Mouse (Mus musculus): ENCODE data around the gene Cyp26b1. TPM values are rescaled to one million over a fixed set of nuclear protein-coding genes. Genes with fewer than 3 reads are reported as not detected.
"Not testable (repeated sequence)": the region's sequence is repeated elsewhere in the genome, so short reads cannot be mapped to it uniquely, and the experiment has no call there.

The Cyp26b1 gene
- polyA plus RNA-seq, 1 experiment from 2014 or later = 55.3 TPM

- Histone ChIP-seq H3K4me3 (no peak overlapping the region), H3K27me3 (no peaks in the 10 kb centered on the region), H3K36me3 (no peaks in the 10 kb centered on the region), H3K4me1 (no peaks in the 10 kb centered on the region), H3K27ac (no peak overlapping the region), H3K4me2 (replicated peaks) (no peak overlapping the region), H3K9me3 (replicated peaks) (no peaks in the 10 kb centered on the region), H3K9ac (no peak overlapping the region)
- ATAC-seq (ENCODE audit: low FRiP score) = no peak
- WGBS = 31% methylated on average over 1 of the region's 1 CpGs
Observed at GRCm38 (mm10) chr6:84601136-84601889, 7.6 kb upstream of the Cyp26b1 start.

DNA sequence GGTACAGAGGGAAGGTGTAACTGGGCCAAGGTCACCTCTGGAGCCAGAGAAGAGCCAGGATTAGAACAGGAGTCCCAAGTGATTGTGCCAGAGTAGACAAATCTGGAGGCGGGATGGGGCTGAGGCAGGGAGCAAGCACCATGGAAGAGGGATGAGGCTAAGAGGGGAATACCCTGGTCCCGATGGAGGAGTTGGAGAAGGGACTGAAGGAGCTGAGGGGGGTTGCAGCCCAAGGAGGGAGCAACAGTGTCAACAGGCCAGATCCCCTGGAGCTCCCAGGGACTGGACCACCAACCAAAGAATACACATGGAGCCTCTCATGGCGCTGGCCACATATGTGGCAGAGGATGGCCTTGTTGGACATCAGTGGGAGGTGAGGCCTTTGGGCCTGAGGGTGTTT is 5.6 kb upstream of the Cyp26b1 start:
- H3K4me1 ChIP-seq; ATAC-seq (ENCODE audit: low FRiP score): not testable (repeated sequence)

DNA sequence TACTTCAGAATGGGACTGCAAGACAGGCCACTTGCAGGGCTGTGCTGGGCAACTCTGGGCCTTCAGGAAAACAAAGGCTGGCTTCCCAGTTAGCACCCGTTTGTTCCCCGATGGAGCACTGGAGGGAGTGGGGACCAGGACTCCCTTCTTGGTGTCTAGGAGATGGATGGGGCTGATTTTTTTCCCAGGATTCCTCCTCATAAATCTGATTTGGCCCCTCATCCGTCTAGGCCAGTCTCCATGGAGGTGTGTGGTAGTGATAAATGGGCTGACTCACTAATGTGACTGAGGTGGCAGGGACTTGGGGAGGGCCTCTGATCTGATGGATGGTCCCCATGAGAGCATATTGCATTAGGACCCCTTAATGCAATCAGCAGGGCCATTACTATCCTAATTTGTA is 5.0 kb upstream of the Cyp26b1 start:
- Histone ChIP-seq H3K36me3 (no peaks in the 10 kb centered on the region), H3K4me1 (peaks cover 8% of the 10 kb centered on the region; the same call in 1 of the 2 replicates), H3K9ac (no peak overlapping the region), H3K4me2 (replicated peaks) (no peak overlapping the region), H3K4me3 (no peak overlapping the region), H3K27ac (no peak overlapping the region), H3K27me3 (no peaks in the 10 kb centered on the region), H3K9me3 (replicated peaks) (no peaks in the 10 kb centered on the region)
- 64% methylated on average over 3 of the region's 3 CpGs for WGBS
- ATAC-seq (ENCODE audit: low FRiP score) = 0 out of 2 replicates have a peak, but pooled peaks have one; percentile 61

More for the DNA sequence above, 5.6 kb upstream of the Cyp26b1 start:
- H3K4me3 ChIP-seq; H3K9ac ChIP-seq; H3K27me3 ChIP-seq; H3K9me3 ChIP-seq (replicated peaks); H3K36me3 ChIP-seq; H3K27ac ChIP-seq; H3K4me2 ChIP-seq (replicated peaks): not testable (repeated sequence)
- WGBS = 87% methylated on average over 3 of the region's 3 CpGs

DNA sequence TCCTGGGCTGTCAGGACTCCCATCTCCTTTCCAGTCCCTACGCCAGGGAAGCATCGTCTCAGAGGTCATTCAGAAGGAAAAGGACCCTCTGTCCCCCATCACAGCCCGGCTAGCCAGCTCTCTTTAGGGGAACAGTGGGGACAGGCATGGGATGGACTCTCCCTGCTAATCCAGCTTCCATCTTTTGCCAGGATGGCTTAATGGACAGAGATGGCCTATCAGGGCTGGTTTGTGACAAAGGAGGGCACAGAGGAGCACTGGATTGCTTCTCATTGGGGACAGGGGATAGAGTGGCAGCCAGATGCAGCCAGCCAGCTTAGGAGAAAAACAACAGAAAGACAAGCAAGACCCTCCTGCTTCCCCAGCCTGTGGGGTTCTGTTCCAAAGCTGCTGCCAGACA is 918 bp upstream of the Cyp26b1 start:
- Histone ChIP-seq H3K27me3 (peaks cover 21% of the 10 kb centered on the region), H3K4me1 (peaks cover 21% of the 10 kb centered on the region), H3K36me3 (no peaks in the 10 kb centered on the region), H3K9me3 (replicated peaks) (no peaks in the 10 kb centered on the region), H3K27ac (peak overlapping the region; percentile 70), H3K4me3 (no peak overlapping the region; the same call in 1 of the 2 replicates), H3K9ac (0 out of 2 replicates have a peak overlapping the region, but pooled peaks have one; percentile 13), H3K4me2 (replicated peaks) (peak overlapping the region; percentile 44)
- 31% methylated on average over 3 of the region's 3 CpGs for WGBS
- peak; percentile 41 for ATAC-seq (ENCODE audit: low FRiP score)

DNA sequence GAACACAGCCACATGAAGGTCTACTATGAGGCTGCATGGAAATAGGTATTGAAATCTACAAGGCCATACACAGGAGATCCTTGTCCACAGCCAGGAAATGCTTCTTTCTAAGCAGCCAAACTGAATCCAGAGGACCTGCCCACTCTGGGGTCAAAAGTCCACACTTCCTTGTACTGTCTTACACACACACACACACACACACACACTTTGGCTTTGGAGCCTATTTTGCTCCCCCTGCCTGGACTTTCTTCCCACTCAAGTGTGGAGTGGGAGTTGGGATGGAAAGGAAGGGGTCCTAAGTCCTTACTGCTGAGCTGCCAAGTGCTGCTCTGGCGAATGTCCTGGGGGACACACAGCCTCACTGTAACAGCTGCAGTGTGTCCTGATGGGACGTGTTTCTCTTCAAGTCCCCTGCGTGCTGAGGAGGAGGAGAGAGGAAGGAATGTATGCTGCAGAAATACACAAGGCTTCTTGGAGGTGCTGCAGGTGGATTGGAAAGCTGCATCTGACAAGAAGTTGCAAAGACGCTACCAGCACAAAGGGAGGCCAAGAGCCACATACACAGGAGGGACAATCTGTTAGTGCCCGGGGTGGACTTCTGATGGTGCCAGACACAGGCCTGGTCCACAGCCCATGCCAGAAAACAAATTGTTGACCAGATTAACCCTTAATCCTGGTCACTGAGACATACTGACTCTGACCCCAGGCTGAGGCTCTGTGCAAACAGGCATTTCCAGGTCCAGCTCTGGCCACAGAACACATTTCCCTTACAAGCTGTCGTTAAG is 2.6 kb downstream of the Cyp26b1 start:
- Histone ChIP-seq H3K27me3 (peaks cover 55% of the 10 kb centered on the region), H3K9me3 (replicated peaks) (no peaks in the 10 kb centered on the region), H3K36me3 (no peaks in the 10 kb centered on the region), H3K4me2 (replicated peaks) (peak overlapping the region; percentile 44), H3K4me3 (peak overlapping the region; percentile 33), H3K9ac (peak overlapping the region; percentile 61), H3K4me1 (peaks cover 53% of the 10 kb centered on the region), H3K27ac (peak overlapping the region; percentile 57)
- no peak for ATAC-seq (ENCODE audit: low FRiP score)
- 54% methylated on average over 6 of the region's 6 CpGs for WGBS

DNA sequence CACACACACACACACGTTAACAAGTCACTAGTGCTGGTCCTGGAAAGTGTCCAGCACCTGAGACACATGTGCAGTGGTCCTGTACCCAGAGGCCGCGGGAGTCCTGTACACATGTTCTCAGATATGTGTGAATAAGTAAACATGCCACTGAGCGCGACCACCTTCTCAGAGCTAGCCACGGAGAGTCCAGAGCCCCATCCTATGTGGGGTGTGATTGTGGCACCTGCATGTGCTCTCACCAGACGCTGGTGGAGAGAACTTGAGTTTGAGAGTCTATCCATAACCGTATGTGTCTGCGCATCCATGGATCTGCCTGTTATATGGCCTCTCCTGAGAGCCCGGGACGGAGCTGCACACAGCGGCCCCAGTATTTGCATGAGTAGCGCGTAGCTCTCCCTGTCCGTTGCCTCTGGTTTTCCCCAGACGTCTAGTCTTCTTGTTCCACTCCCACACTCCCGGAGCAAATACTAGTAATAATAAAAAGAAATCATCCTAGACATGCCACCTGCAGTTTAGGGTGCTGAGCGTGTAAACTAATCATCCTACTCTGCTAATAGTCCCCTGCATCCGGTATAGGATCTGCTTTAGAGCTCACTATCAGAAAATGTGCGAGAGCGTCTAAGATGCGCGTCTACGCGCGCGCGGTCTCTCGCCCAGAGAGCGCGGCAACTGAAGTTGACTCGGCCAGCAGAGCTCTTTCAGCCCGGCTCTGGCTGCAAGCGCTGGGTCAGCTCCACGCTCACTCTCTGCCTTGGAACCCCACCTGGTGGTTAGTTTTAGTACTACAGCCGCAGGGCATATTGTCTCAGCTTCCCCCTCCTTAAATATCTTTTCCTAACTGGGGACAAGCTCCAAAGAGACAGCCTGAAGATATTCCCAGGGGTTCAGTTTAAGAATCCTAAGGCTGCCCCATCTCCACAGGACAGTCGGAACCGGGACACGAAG is 3.7 kb downstream of the Cyp26b1 start:
- peak overlapping the region; percentile 79 for H3K9ac ChIP-seq

DNA sequence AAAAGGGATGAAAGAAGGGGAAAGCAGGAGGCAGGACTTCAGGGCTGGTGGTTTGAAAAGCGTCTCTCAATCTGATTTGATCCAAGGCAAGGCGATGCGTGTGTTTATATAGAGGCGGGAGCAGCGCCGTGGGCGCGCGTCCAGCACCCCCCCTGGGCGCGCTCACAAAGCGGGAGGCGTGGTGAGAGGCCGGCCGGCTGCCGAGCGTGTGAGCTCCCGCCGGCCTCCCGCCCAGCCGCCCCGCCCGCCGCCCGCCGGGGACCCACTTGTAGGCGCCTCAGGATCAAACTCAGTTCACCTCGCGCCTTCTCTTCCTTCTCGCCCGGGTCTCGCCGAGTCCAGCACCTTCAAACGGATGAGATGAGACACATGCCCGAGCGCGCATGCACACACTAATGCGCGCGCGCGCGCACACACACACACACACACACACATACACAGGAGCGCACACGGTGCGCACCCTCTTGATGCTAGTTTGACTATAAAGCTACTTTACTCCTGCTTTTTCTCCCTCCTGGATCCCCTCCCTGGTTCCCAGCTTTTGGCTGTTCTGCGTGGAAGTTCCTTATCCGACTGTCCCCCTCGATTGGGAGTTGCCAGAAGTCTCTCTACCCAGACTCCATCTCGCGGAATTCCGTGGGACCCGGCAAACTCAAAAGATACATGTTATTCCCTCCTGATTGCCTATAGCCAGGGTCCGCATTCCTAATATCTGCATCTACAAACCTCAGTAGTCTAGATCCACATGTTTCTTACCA is 4.6 kb downstream of the Cyp26b1 start:
- ATAC-seq (ENCODE audit: low FRiP score) = peak; percentile 33; the same call in 1 of the 2 replicates
- Histone ChIP-seq H3K4me3 (peak overlapping the region; percentile 53), H3K9me3 (replicated peaks) (no peaks in the 10 kb centered on the region), H3K9ac (peak overlapping the region; percentile 79), H3K4me1 (peaks cover 69% of the 10 kb centered on the region), H3K4me2 (replicated peaks) (peak overlapping the region; percentile 85), H3K27me3 (peaks cover 71% of the 10 kb centered on the region), H3K36me3 (no peaks in the 10 kb centered on the region), H3K27ac (peak overlapping the region; percentile 79)
- WGBS = 2% methylated on average over 32 of the region's 54 CpGs

More for the DNA sequence above, 3.7 kb downstream of the Cyp26b1 start:
- H3K9me3 ChIP-seq (replicated peaks) = no peaks in the 10 kb centered on the region
- ATAC-seq (ENCODE audit: low FRiP score) = peak; percentile 40
- H3K4me3 ChIP-seq = peak overlapping the region; percentile 53
- no peaks in the 10 kb centered on the region for H3K36me3 ChIP-seq
- H3K4me1 ChIP-seq = peaks cover 65% of the 10 kb centered on the region
- 3% methylated on average over 39 of the region's 39 CpGs for WGBS
- peak overlapping the region; percentile 79 for H3K27ac ChIP-seq
- H3K27me3 ChIP-seq = peaks cover 62% of the 10 kb centered on the region
- peak overlapping the region; percentile 85 for H3K4me2 ChIP-seq (replicated peaks)

DNA sequence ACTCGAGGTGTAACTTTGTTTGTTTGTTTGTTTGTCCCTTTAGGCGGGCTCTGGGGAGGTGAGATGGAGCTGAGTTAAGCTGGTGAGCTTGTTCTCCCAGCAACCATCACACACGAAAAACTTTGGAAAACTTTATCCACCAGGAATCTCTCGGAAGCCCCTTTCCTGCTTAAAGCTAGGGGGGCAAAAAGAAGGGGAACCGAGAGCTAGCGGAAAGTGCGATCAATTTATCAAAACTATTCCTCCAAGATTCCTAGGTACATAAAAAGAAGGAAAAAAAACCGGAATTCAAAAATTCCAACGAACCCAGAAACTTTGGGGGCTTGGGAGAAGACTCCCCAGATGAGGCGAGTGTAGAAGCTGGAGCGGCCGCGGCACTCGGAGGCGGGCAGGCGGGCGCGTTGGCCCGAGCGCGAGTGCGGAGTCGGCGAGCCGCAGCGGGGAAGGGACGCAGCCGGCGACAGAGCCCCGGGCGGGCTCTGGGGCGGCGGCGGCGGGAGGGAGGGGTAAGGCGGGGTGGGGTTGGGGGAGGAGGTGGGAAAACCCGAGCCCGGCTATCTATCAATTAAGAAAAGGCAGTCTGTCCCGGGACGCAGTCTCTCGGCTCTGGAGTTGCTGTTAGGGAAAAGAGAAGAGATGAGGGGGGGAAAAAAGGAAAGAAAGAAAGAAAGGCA is 5.3 kb downstream of the Cyp26b1 start:
- Histone ChIP-seq H3K27ac (peak overlapping the region; percentile 79), H3K9me3 (replicated peaks) (no peaks in the 10 kb centered on the region), H3K36me3 (no peaks in the 10 kb centered on the region), H3K4me2 (replicated peaks) (peak overlapping the region; percentile 85), H3K4me1 (peaks cover 72% of the 10 kb centered on the region), H3K27me3 (peaks cover 78% of the 10 kb centered on the region), H3K4me3 (peak overlapping the region; percentile 53), H3K9ac (peak overlapping the region; percentile 79)
- under 1% methylated on average over 41 of the region's 41 CpGs for WGBS
- 0 out of 2 replicates have a peak, but pooled peaks have one; percentile 5 for ATAC-seq (ENCODE audit: low FRiP score)

GRCm38 (mm10) chr6:84587471-84588101 is 6.1 kb downstream of the Cyp26b1 start:
- peak overlapping the region; percentile 85 for H3K4me2 ChIP-seq (replicated peaks)
- peaks cover 80% of the 10 kb centered on the region for H3K4me1 ChIP-seq
- no peak for ATAC-seq (ENCODE audit: low FRiP score)
- peak overlapping the region; percentile 79 for H3K27ac ChIP-seq
- peak overlapping the region; percentile 79 for H3K9ac ChIP-seq
- peaks cover 86% of the 10 kb centered on the region for H3K27me3 ChIP-seq
- H3K4me3 ChIP-seq = peak overlapping the region; percentile 53
- no peaks in the 10 kb centered on the region for H3K36me3 ChIP-seq
- no peaks in the 10 kb centered on the region for H3K9me3 ChIP-seq (replicated peaks)
- under 1% methylated on average over 51 of the region's 51 CpGs for WGBS

GRCm38 (mm10) chr6:84586551-84587200 is 7.0 kb downstream of the Cyp26b1 start:
- H3K27ac ChIP-seq = peak overlapping the region; percentile 79; the same call in 1 of the 2 replicates
- ATAC-seq (ENCODE audit: low FRiP score) = no peak
- peaks cover 89% of the 10 kb centered on the region for H3K4me1 ChIP-seq
- peak overlapping the region; percentile 85 for H3K4me2 ChIP-seq (replicated peaks)
- WGBS = 1% methylated on average over 28 of the region's 28 CpGs
- H3K9me3 ChIP-seq (replicated peaks) = no peaks in the 10 kb centered on the region
- peak overlapping the region; percentile 79 for H3K9ac ChIP-seq
- H3K36me3 ChIP-seq = no peaks in the 10 kb centered on the region
- H3K27me3 ChIP-seq = peaks cover 92% of the 10 kb centered on the region
- peak overlapping the region; percentile 53 for H3K4me3 ChIP-seq
